Mouse (Mus musculus): ENCODE measurements around the gene Pttg1. TPM values are rescaled to one million over a fixed set of nuclear protein-coding genes. Genes with fewer than 3 reads are reported as not detected.
A peak's percentile ranks its signal among the peaks of the same experiment; 100 is the strongest.

The Pttg1 gene
- polyA plus RNA-seq (2015; fragmentation: Nextera tagmentation; extraction: Ambion mirVana): 60.9 and 62.4 TPM in 2 replicates

DNA sequence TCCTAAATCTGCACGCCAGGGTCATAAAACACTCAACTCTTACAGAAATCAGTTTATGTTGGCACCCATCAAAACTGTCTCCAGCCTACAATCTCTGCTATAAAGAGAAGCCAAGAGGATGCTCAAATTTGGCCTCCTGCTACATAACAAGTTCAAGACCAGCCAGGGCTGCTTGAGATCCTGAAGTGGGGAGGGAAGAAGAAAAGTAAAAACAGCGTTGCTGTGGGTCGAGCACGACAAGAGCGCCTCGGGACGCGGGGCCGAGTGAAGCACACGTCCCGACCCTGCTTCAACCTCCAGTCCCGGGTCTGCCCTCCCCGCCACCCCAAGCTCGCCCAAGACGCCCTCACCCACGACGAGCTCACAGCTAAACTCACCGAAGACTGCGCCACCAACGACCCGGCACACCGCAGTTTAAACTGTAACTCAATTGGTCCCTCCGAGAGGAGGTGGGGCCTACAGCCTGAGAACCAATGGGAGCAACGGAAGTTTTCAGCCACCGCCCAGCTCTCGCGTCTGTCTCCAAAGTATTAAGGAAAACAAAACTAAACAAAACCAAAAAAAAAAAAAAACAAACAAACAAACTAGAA, at the start of gene Pttg1:
Pttg1 (minus strand) TSS at position 428 of the 590 bp plus-strand sequence.
- WGBS: 3% methylated on average over 27 of the region's 27 CpGs
- no peaks in the 10 kb centered on the region for H3K36me3 ChIP-seq
- H3K4me2 ChIP-seq: peak within 1 kb of the TSS; percentile 55
- H3K27ac ChIP-seq: 0 out of 2 replicates have a peak within 1 kb of the TSS, but pooled peaks have one; percentile 42
- H3K9me3 ChIP-seq: no peaks in the 10 kb centered on the region
- peak within 1 kb of the TSS; percentile 54; the same call in 1 of the 2 replicates for H3K9ac ChIP-seq
- H3K4me1 ChIP-seq: no peaks in the 10 kb centered on the region; the same call in 1 of the 2 replicates
- no peaks in the 10 kb centered on the region for H3K27me3 ChIP-seq (replicated peaks)
- peak; percentile 95 for ATAC-seq (ENCODE audit: insufficient read depth, low FRiP score, low read depth)
- peak within 1 kb of the TSS; percentile 66 for H3K4me3 ChIP-seq (replicated peaks)

DNA sequence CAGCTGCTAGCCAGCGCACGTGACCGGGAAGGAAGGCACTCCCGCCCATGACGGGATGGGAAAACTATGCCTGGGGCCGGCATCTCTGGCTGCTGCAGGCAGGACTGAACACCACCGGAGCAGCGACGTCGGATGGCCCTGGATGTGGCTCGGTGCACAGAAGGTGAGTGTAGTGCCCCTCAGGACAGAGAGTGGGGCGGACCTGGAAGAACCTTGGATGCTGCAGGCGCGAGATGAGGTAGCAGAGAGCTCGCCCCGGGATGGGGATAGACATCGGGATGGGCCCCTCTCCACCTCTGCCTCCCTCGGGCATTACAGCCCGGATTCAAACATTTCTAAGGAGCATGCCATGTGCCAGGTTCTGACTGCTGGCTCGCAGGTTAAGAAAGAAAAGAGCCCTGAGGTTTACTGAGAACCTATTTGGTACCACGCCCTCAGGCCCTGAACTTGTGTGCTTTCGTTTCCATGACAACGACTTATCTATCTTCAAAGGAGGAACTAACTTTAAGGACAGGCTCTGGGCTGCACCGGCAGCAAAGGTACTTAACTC, 48.2 kb upstream of the Pttg1 start, which contains the start of gene C1qtnf2:
C1qtnf2 (plus strand) TSS at position 52 of the 550 bp plus-strand sequence.
- ATAC-seq (ENCODE audit: insufficient read depth, low FRiP score, low read depth): peak; percentile 77
- Histone ChIP-seq H3K36me3 (no peaks in the 10 kb centered on the region), H3K27me3 (replicated peaks) (no peaks in the 10 kb centered on the region), H3K4me1 (peaks cover 3% of the 10 kb centered on the region; the same call in 1 of the 2 replicates), H3K9me3 (no peaks in the 10 kb centered on the region), H3K9ac (no peak within 1 kb of the TSS), H3K4me2 (peak within 1 kb of the TSS; percentile 81), H3K27ac (no peak within 1 kb of the TSS), H3K4me3 (replicated peaks) (peak within 1 kb of the TSS; percentile 40)
- WGBS: 4% methylated on average over 24 of the region's 24 CpGs

DNA sequence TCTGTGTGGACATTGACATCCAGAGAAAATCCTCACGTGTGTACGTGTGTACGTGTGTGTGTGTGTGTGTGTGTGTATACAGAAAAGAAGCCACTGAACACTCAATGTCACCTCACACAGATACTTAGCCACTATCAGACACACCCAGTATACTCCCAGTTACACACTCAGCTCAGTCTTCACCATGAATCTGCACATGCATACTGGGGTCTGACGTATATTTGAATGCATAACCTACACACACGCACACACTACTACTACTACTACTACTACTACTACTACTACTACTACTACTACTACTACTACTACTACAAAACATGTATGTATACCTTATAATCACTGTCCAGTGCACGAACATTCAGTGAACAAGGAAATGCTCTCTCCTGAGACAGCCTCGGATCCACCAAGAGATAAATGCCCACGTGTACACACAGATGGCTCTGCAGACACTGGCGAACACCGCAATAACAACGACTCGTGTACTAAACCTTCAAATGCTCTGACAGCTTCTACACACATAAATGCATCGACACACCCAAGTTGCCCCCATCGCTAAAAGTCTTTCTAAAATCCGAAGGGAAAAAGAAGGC, 47.7 kb upstream of the Pttg1 start:
- Histone ChIP-seq H3K27me3 (replicated peaks) (no peaks in the 10 kb centered on the region), H3K27ac (no peak overlapping the region), H3K36me3 (no peaks in the 10 kb centered on the region), H3K9ac (no peak overlapping the region), H3K4me2 (peak overlapping the region; percentile 81), H3K4me3 (replicated peaks) (peak overlapping the region; percentile 40), H3K9me3 (no peaks in the 10 kb centered on the region), H3K4me1 (peaks cover 3% of the 10 kb centered on the region; the same call in 1 of the 2 replicates)
- ATAC-seq (ENCODE audit: insufficient read depth, low FRiP score, low read depth): no peak
- 43% methylated on average over 15 of the region's 15 CpGs for WGBS

DNA sequence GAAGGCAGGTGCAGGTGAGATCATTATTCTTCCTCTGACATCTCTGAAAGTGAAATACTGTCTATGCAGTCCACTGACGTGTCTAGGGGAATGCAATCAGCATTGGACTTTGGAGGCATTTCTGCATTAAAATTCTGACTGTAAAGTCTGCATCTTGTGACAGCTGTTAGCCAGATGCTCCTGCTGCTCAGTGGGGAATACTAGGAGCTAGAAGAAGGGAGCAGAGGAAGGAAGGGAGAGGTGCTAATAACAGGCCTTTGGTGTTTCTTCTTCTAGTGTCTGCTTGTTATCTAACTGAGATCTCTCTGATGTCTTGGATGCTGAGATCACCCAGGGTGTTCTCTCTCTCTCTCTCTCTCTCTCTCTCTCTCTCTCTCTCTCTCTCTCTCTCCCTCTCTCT, 47.1 kb upstream of the Pttg1 start:
- Histone ChIP-seq H3K4me1 (peaks cover 3% of the 10 kb centered on the region; the same call in 1 of the 2 replicates), H3K27ac (no peak overlapping the region), H3K4me2 (no peak overlapping the region), H3K9ac (no peak overlapping the region), H3K4me3 (replicated peaks) (no peak overlapping the region), H3K9me3 (no peaks in the 10 kb centered on the region), H3K36me3 (no peaks in the 10 kb centered on the region), H3K27me3 (replicated peaks) (no peaks in the 10 kb centered on the region)
- 54% methylated on average over 1 of the region's 1 CpGs for WGBS
- ATAC-seq (ENCODE audit: insufficient read depth, low FRiP score, low read depth): no peak

DNA sequence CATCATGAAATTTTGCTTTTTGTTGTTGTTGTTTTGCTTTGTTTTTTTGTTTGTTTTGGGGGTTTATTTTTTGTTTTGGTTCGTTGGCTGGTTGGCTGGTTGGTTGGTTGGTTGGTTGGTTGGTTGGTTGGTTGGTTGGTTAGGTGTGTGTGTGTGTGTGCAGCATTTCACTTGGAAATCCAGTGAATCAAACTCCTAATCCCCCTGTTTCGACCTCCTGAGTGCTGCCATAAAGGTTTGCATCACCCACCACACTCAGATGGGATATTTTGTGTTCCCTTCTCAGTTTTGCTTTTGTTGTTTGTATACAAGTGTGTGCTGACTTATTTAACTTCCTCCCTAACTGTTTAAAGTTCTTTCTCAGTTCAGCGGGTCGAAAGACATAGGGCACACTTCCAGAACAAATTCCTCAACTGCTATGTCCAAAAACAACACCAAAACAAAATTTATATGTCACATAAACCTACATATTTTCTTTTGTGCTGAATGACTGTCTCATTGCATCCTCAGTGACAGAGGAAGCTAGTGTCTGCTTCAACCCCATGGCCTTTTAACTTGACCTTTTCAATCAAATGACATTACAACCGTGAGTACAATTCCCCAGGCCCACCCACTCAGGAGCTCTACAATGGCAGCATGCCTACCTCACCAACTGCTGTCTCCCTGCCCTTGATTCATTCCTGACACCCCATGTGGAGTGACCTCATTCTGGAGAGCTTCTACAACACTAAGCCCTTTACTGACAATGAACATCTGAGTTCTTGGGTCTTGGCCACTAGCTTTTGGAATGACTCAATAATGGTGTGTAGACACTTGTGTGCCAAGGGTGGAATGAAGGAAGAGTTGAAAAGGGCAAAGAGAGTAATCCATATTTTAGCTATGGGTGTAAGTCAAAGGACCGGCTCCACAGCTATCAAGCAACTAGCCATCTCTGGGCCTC, 45.1 kb upstream of the Pttg1 start:
- Histone ChIP-seq H3K4me3 (replicated peaks) (no peak overlapping the region), H3K9ac (no peak overlapping the region), H3K9me3 (no peaks in the 10 kb centered on the region), H3K4me1 (peaks cover 3% of the 10 kb centered on the region; the same call in 1 of the 2 replicates), H3K4me2 (no peak overlapping the region), H3K27me3 (replicated peaks) (no peaks in the 10 kb centered on the region), H3K36me3 (no peaks in the 10 kb centered on the region), H3K27ac (no peak overlapping the region)
- WGBS: 68% methylated on average over 6 of the region's 6 CpGs
- no peak for ATAC-seq (ENCODE audit: insufficient read depth, low FRiP score, low read depth)

DNA sequence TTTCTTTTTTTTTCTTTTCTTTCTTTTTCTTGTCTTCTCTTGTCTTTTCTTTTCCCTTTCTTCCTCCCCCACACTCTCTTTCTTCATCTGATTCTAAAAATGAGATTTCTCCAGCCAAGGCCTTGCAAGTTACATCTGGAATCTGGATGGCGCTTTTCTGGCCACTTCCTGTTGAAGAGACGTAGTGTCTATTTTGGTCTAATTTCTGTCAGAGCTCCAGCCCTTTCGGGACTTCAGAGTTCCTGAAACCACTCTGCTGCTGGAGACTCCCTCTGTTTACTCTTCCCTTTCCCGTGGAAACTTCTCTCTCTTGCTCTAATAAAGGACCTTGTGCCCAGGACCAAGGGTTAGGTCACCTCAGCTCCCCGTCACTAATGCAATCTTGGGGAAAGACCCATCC, 44.1 kb upstream of the Pttg1 start:
- Histone ChIP-seq H3K4me2 (no peak overlapping the region), H3K27me3 (replicated peaks) (no peaks in the 10 kb centered on the region), H3K4me1 (peaks cover 2% of the 10 kb centered on the region; the same call in 1 of the 2 replicates), H3K36me3 (no peaks in the 10 kb centered on the region), H3K9ac (no peak overlapping the region), H3K9me3 (no peaks in the 10 kb centered on the region), H3K4me3 (replicated peaks) (no peak overlapping the region), H3K27ac (peak overlapping the region; percentile 41)
- WGBS: 31% methylated on average over 5 of the region's 5 CpGs
- ATAC-seq (ENCODE audit: insufficient read depth, low FRiP score, low read depth): no peak

DNA sequence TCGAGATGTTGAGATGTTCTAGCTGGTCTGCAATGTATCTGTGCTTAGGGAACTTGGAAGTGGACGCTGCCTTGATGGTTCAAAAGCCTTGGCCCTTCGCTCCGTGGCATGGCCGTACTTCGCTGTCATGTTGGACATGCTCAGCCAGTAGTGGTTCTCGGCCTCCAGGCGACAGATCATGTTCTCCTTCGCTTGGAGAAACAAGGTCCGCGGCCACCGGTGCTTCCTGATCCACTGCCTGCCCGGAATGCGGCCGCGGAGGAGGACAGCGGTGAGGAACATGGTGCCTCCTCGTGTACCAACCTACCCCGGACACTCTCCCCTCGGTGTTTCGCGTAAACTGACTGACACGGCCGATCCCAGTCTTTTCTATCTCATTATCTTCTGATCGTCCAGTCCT, 37.2 kb upstream of the Pttg1 start:
- Histone ChIP-seq H3K36me3 (no peaks in the 10 kb centered on the region), H3K4me1 (no peaks in the 10 kb centered on the region), H3K9me3 (no peaks in the 10 kb centered on the region), H3K27ac (no peak overlapping the region), H3K27me3 (replicated peaks) (no peaks in the 10 kb centered on the region), H3K9ac (no peak overlapping the region), H3K4me3 (replicated peaks) (no peak overlapping the region), H3K4me2 (no peak overlapping the region)
- no peak for ATAC-seq (ENCODE audit: insufficient read depth, low FRiP score, low read depth)
- WGBS: 95% methylated on average over 25 of the region's 25 CpGs

DNA sequence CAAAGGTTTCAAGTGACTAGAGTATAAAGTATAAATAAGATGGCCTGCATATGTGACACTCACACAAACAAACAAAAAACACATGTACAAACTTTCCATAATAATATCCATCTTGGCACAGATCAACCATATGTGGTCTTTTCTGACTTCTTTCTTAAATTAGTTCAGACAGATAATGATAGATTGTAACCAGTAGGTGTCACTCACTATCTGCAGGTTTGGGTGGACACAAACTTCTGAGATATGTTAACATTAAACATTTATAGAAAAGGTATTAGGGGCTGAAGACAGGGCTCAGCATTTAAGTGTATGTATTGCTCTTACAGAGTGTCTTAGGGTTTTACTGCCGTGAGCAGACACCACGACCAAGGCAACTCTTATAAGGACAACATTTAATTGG, 26.2 kb upstream of the Pttg1 start:
- H3K4me1 ChIP-seq: no peaks in the 10 kb centered on the region
- H3K27ac ChIP-seq: no peak overlapping the region
- no peaks in the 10 kb centered on the region; the same call in 1 of the 2 replicates for H3K36me3 ChIP-seq
- no peak overlapping the region for H3K4me2 ChIP-seq
- no peak overlapping the region for H3K4me3 ChIP-seq (replicated peaks)
- H3K9me3 ChIP-seq: no peaks in the 10 kb centered on the region
- H3K27me3 ChIP-seq (replicated peaks): no peaks in the 10 kb centered on the region
- WGBS: 64% methylated on average over 2 of the region's 2 CpGs
- H3K9ac ChIP-seq: no peak overlapping the region
- ATAC-seq (ENCODE audit: insufficient read depth, low FRiP score, low read depth): no peak

DNA sequence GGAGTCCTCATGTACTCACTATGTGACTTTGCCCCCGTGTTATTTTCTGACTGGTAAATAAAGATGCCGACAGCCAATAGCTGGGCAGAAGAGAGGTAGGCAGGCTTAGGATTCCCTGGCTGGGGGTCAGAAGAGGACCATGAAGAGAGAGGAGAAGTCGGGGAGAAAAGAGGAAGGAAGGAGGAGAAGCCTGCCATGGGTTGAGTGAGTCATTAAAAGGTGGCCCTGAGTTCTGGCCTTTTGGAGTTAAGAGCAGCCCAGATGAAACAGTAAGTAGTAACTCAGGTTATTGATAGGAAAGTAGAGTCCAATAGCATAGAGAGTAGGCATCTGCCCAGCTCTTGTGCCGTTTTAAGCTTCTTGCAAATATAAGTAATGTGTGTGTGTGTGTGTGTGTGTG, 25.3 kb upstream of the Pttg1 start:
- no peaks in the 10 kb centered on the region for H3K4me1 ChIP-seq
- 64% methylated on average over 4 of the region's 4 CpGs for WGBS
- H3K27ac ChIP-seq: no peak overlapping the region
- ATAC-seq (ENCODE audit: insufficient read depth, low FRiP score, low read depth): no peak
- peaks cover 3% of the 10 kb centered on the region; the same call in 1 of the 2 replicates for H3K36me3 ChIP-seq
- H3K4me3 ChIP-seq (replicated peaks): no peak overlapping the region
- H3K27me3 ChIP-seq (replicated peaks): no peaks in the 10 kb centered on the region
- no peak overlapping the region for H3K4me2 ChIP-seq
- no peaks in the 10 kb centered on the region for H3K9me3 ChIP-seq
- H3K9ac ChIP-seq: no peak overlapping the region

DNA sequence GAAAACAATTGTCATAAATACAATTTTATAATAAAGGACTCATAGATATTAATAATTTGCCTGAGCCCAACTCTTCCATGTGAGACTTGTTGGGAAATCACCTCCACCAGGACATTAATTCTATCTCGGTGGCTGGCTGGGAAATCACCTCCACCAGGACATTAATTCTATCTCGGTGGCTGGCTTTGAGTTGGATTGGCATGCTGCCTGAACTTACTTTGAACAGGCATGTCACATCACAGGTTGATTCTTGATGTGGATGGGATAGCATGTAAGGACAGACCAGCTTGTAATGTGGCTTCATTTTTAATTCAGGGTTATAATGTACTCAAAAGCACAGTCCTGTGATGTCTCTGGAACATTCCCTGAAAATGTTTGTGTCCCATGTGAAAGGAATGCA, 23.9 kb upstream of the Pttg1 start:
- ATAC-seq (ENCODE audit: insufficient read depth, low FRiP score, low read depth): no peak
- no peak overlapping the region for H3K4me2 ChIP-seq
- peaks cover 11% of the 10 kb centered on the region for H3K36me3 ChIP-seq
- no peaks in the 10 kb centered on the region for H3K9me3 ChIP-seq
- no peaks in the 10 kb centered on the region for H3K4me1 ChIP-seq
- no peak overlapping the region for H3K27ac ChIP-seq
- no peak overlapping the region for H3K9ac ChIP-seq
- no peak overlapping the region for H3K4me3 ChIP-seq (replicated peaks)
- H3K27me3 ChIP-seq (replicated peaks): no peaks in the 10 kb centered on the region
- 81% methylated on average over 2 of the region's 2 CpGs for WGBS

DNA sequence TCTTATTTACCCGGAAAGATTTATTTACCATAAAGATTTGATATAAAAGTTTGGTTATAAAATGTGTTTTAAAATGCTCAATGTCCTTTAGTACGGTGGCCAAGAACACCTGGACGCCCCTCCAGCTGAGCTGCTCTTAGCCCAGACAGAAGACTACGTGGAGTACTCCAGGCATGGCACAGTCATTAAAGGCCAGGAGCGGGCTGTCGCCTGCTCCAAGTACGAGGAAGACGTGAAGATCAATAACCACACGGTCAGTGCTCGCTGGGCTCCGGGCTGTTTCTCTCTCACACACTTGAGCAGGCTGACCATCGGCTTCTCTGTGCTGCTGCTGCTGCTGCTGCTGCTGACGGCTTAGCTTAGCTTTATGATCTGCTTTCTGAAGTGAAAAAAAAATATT, 17.1 kb upstream of the Pttg1 start:
- Histone ChIP-seq H3K36me3 (peaks cover 67% of the 10 kb centered on the region), H3K27me3 (replicated peaks) (no peaks in the 10 kb centered on the region)

More for the DNA sequence above, 17.1 kb upstream of the Pttg1 start:
- no peak overlapping the region for H3K4me3 ChIP-seq (replicated peaks)
- H3K9ac ChIP-seq: no peak overlapping the region
- no peak overlapping the region for H3K4me2 ChIP-seq
- no peak for ATAC-seq (ENCODE audit: insufficient read depth, low FRiP score, low read depth)
- H3K27ac ChIP-seq: no peak overlapping the region
- H3K9me3 ChIP-seq: no peaks in the 10 kb centered on the region
- 88% methylated on average over 13 of the region's 13 CpGs for WGBS
- no peaks in the 10 kb centered on the region for H3K4me1 ChIP-seq

All from stomach, embryonic 15.5 days (tissue).